Mouse (Mus musculus) CH12.LX (cell line): ENCODE results near the gene Olfr448. TPM values are rescaled to one million over a fixed set of nuclear protein-coding genes. Genes with fewer than 3 reads are reported as not detected.

Source experiments
- DNase-seq: peaks from one replicate; pipeline ENCODE4 v3.0.0-alpha.2; 2013; ENCODE audit errors: extremely low read depth
- H3K27ac ChIP-seq: 2 replicates; pipeline ENCODE4 v1.5.1; 2012; ENCODE audit warnings: low read depth, mild to moderate bottlenecking, control low read depth, moderate library complexity; ENCODE audit not compliant: insufficient read depth
- H3K27me3 ChIP-seq: replicated peaks from 2 replicates; pipeline ENCODE3; 2012; ENCODE audit warnings: inconsistent platforms
- H3K36me3 ChIP-seq, 2 experiments: replicated peaks in 1 of 2; 2 replicates each; pipeline versions ENCODE3 to v1.6.1; 2012; ENCODE audit warnings: inconsistent platforms in 1 of 2, low read length in 1 of 2, mild to moderate bottlenecking in 1 of 2, mixed read lengths in 1 of 2, moderate library complexity in 1 of 2; ENCODE audit not compliant: control insufficient read depth in 1 of 2, insufficient read depth in 1 of 2
- H3K4me1 ChIP-seq, 2 experiments: 2 replicates each; pipeline ENCODE4 v1.6.1; 2012; ENCODE audit warnings: inconsistent platforms in 1 of 2, moderate library complexity in 1 of 2; ENCODE audit not compliant: insufficient read depth in 2 of 2, control insufficient read depth in 1 of 2
- H3K4me2 ChIP-seq: 2 replicates; pipeline ENCODE4 v1.6.1; 2012; ENCODE audit warnings: low read depth, mild to moderate bottlenecking, control low read depth; ENCODE audit not compliant: poor library complexity, insufficient read depth, severe bottlenecking
- H3K4me3 ChIP-seq, 3 experiments: fragments of 150-350 bp in 1 of 3; sonication (generic) in 1 of 3; replicated peaks in 1 of 3; 2 replicates each; pipeline versions ENCODE3 to v1.5.1; 2011 to 2012; ENCODE audit warnings: low read depth in 2 of 3, low read length in 2 of 3, mild to moderate bottlenecking in 2 of 3, moderate library complexity in 2 of 3, control low read depth in 1 of 3, improper control_type of control experiment in 1 of 3, inconsistent platforms in 1 of 3, mixed read lengths in 1 of 3; ENCODE audit not compliant: poor library complexity in 1 of 3
- H3K79me2 ChIP-seq: replicated peaks from 2 replicates; pipeline ENCODE4 v1.6.1; 2012; ENCODE audit warnings: mild to moderate bottlenecking, moderate library complexity; ENCODE audit not compliant: control insufficient read depth, poor library complexity, insufficient read depth, severe bottlenecking; ENCODE audit errors: extremely low read depth
- H3K9ac ChIP-seq: 2 replicates; pipeline ENCODE4 v1.6.1; 2012; ENCODE audit warnings: low read depth, mild to moderate bottlenecking, control low read depth, moderate library complexity; ENCODE audit not compliant: insufficient read depth
- H3K9me3 ChIP-seq: replicated peaks from 2 replicates; pipeline ENCODE3; 2012; ENCODE audit warnings: low read length, inconsistent platforms, mixed read lengths
- BHLHE40 ChIP-seq: IDR thresholded peaks from 2 replicates; pipeline ENCODE4 v1.6.1; 2011; ENCODE audit warnings: mild to moderate bottlenecking, low read depth, low read length, improper control_type of control experiment
- CHD1 ChIP-seq: IDR thresholded peaks from 2 replicates; pipeline ENCODE4 v1.6.1; 2012; ENCODE audit warnings: low read depth, low read length, improper control_type of control experiment, inconsistent platforms
- CTCF ChIP-seq, 2 experiments: IDR thresholded peaks in 1 of 2; conservative IDR thresholded peaks in 1 of 2; 2 replicates each; pipeline ENCODE4 v1.5.1; 2011 to 2012; ENCODE audit warnings: low read depth in 2 of 2, low read length in 2 of 2, improper control_type of control experiment in 1 of 2, inconsistent platforms in 1 of 2, mild to moderate bottlenecking in 1 of 2, moderate library complexity in 1 of 2
- E2F4 ChIP-seq: IDR thresholded peaks from 2 replicates; pipeline ENCODE4 v1.6.1; 2011; ENCODE audit warnings: low read depth, low read length, improper control_type of control experiment; ENCODE audit not compliant: insufficient replicate concordance
- ELF1 ChIP-seq: IDR thresholded peaks from 2 replicates; pipeline ENCODE4 v1.6.1; 2014; ENCODE audit warnings: low read depth, mild to moderate bottlenecking, inconsistent platforms, low read length, improper control_type of control experiment
- EP300 ChIP-seq: IDR thresholded peaks from 2 replicates; pipeline ENCODE4 v1.6.1; 2011; ENCODE audit warnings: low read length, improper control_type of control experiment
- ETS1 ChIP-seq: conservative IDR thresholded peaks from 2 replicates; pipeline ENCODE4 v1.6.1; 2012; ENCODE audit warnings: low read depth, mild to moderate bottlenecking, inconsistent platforms, low read length, improper control_type of control experiment, moderate library complexity
- GABPA ChIP-seq: IDR thresholded peaks from 2 replicates; pipeline ENCODE4 v1.6.1; 2012; ENCODE audit warnings: low read depth, low read length, improper control_type of control experiment, inconsistent platforms; ENCODE audit not compliant: insufficient replicate concordance
- HCFC1 ChIP-seq: IDR thresholded peaks from 2 replicates; pipeline ENCODE4 v1.6.1; 2012; ENCODE audit warnings: low read depth, mild to moderate bottlenecking, inconsistent platforms, low read length, improper control_type of control experiment
- IRF4 ChIP-seq: IDR thresholded peaks from 2 replicates; pipeline ENCODE4 v1.6.1; 2014; ENCODE audit warnings: low read depth, mild to moderate bottlenecking, inconsistent platforms, low read length, improper control_type of control experiment
- JUN ChIP-seq: IDR thresholded peaks from 2 replicates; pipeline ENCODE4 v1.6.1; 2011; ENCODE audit warnings: low read depth, mild to moderate bottlenecking, low read length, improper control_type of control experiment, moderate library complexity; ENCODE audit not compliant: insufficient read depth
- JUND ChIP-seq: conservative IDR thresholded peaks from 2 replicates; pipeline ENCODE4 v1.6.1; 2011; ENCODE audit warnings: low read depth, low read length, improper control_type of control experiment
- KAT2A ChIP-seq: IDR thresholded peaks from 2 replicates; pipeline ENCODE4 v1.6.1; 2012; ENCODE audit warnings: low read length, improper control_type of control experiment, inconsistent platforms; ENCODE audit not compliant: insufficient replicate concordance
- MAFK ChIP-seq: IDR thresholded peaks from 2 replicates; pipeline ENCODE4 v1.6.1; 2011; ENCODE audit warnings: low read length, improper control_type of control experiment; ENCODE audit not compliant: insufficient replicate concordance
- MAZ ChIP-seq: IDR thresholded peaks from 2 replicates; pipeline ENCODE4 v1.6.1; 2012; ENCODE audit warnings: low read depth, mild to moderate bottlenecking, inconsistent platforms, low read length, improper control_type of control experiment, moderate library complexity
- MEF2A ChIP-seq: IDR thresholded peaks from 2 replicates; pipeline ENCODE4 v1.6.1; 2014; ENCODE audit warnings: low read depth, mild to moderate bottlenecking, inconsistent platforms, low read length, improper control_type of control experiment, borderline replicate concordance
- MXI1 ChIP-seq: IDR thresholded peaks from 2 replicates; pipeline ENCODE4 v1.6.1; 2011; ENCODE audit warnings: mild to moderate bottlenecking, low read depth, low read length, improper control_type of control experiment
- MYC ChIP-seq: IDR thresholded peaks from 2 replicates; pipeline ENCODE4 v1.6.1; 2011; ENCODE audit warnings: low read depth, mild to moderate bottlenecking, improper control_type of control experiment, low read length
- NELFE ChIP-seq: IDR thresholded peaks from 2 replicates; pipeline ENCODE4 v1.6.1; 2011; ENCODE audit warnings: low read depth, low read length, improper control_type of control experiment
- RAD21 ChIP-seq: IDR thresholded peaks from 2 replicates; pipeline ENCODE4 v1.6.1; 2011; ENCODE audit warnings: low read depth, mild to moderate bottlenecking, low read length, improper control_type of control experiment, moderate library complexity
- SIN3A ChIP-seq: IDR thresholded peaks from 2 replicates; pipeline ENCODE4 v1.6.1; 2012; ENCODE audit warnings: low read length, improper control_type of control experiment, inconsistent platforms
- SMC3 ChIP-seq: IDR thresholded peaks from 2 replicates; pipeline ENCODE4 v1.6.1; 2011; ENCODE audit warnings: low read depth, low read length, improper control_type of control experiment
- TCF12 ChIP-seq: IDR thresholded peaks from 2 replicates; pipeline ENCODE4 v1.6.1; 2014; ENCODE audit warnings: low read depth, mild to moderate bottlenecking, inconsistent platforms, low read length, improper control_type of control experiment
- UBTF ChIP-seq: IDR thresholded peaks from 2 replicates; pipeline ENCODE4 v1.6.1; 2012; ENCODE audit warnings: low read depth, mild to moderate bottlenecking, inconsistent platforms, low read length, improper control_type of control experiment, moderate library complexity
- USF1 ChIP-seq: IDR thresholded peaks from 2 replicates; pipeline ENCODE4 v1.6.1; 2014; ENCODE audit warnings: low read depth, mild to moderate bottlenecking, inconsistent platforms, low read length, improper control_type of control experiment
- USF2 ChIP-seq: conservative IDR thresholded peaks from 2 replicates; pipeline ENCODE4 v1.6.1; 2011; ENCODE audit warnings: low read depth, low read length, improper control_type of control experiment
- ZC3H11A ChIP-seq: IDR thresholded peaks from 2 replicates; pipeline ENCODE4 v1.6.1; 2012; ENCODE audit warnings: low read depth, mild to moderate bottlenecking, inconsistent platforms, low read length, improper control_type of control experiment
- ZKSCAN1 ChIP-seq: IDR thresholded peaks from 2 replicates; pipeline ENCODE4 v1.6.1; 2012; ENCODE audit warnings: low read depth, inconsistent platforms, low read length, improper control_type of control experiment, borderline replicate concordance
- ZMIZ1 ChIP-seq: IDR thresholded peaks from 2 replicates; pipeline ENCODE4 v1.6.1; 2012; ENCODE audit warnings: low read depth, mild to moderate bottlenecking, inconsistent platforms, low read length, improper control_type of control experiment
- ZNF384 ChIP-seq: IDR thresholded peaks from 2 replicates; pipeline ENCODE4 v1.6.1; 2012; ENCODE audit warnings: low read depth, low read length, improper control_type of control experiment, inconsistent platforms
- dilution Hi-C: fragments of 300-500 bp; cut with MboI; formaldehyde crosslinking; loops from 2 replicates; pipeline ENCODE4 v1.14.3; 2020; ENCODE audit warnings: low sequenced_read_pairs; ENCODE audit not compliant: extremely low pct_unique_long_range_greater_than_20kb, extremely low pct_ligation_motif_present
- in situ Hi-C: fragments of 300-500 bp; cut with MboI; formaldehyde crosslinking; loops from 3 replicates; pipeline ENCODE4 v1.14.3; 2019; ENCODE audit warnings: low sequenced_read_pairs, low pct_ligation_motif_present, low pct_unique_long_range_greater_than_20kb, mixed read lengths
- polyA plus RNA-seq: library from polyadenylated mRNA; unstranded; fragments of >175 nt; gene quantifications from 2 replicates; pipeline ENCODE4 v1.2.1, GENCODE M21; 2012; ENCODE audit warnings: low read depth; ENCODE audit not compliant: insufficient read length
- total RNA-seq, 2 experiments: library from RNA; depleted of rRNA; stranded (reverse); fragments of 300-350 nt in 1 of 2; fragments of >200 nt in 1 of 2; gene quantifications; 2 replicates each; pipeline ENCODE4 v1.2.3; 2012 to 2014

Olfr448 gene
- total RNA-seq (2012; rRNA removed) = not detected in 2 replicates
- not detected in 2 replicates for total RNA-seq (2014; rRNA removed)
- not detected in 2 replicates for polyA plus RNA-seq

GRCm38 (mm10) chr6:42890141-42890540 is at the start of gene Olfr448:
Olfr448 (plus strand) TSS chr6:42890441.
- in situ Hi-C loops = no loop called here
- no peaks in the 10 kb centered on the region for H3K9me3 ChIP-seq
- TF ChIP-seq KAT2A (no peak), GABPA (no peak), MEF2A (no peak), ZNF384 (no peak), ZMIZ1 (no peak), NELFE (no peak), E2F4 (no peak), ETS1 (no peak), USF2 (no peak), SMC3 (no peak), JUND (no peak), BHLHE40 (no peak), TCF12 (no peak), HCFC1 (no peak), MXI1 (no peak), ZKSCAN1 (no peak), RAD21 (no peak), CTCF (conservative IDR thresholded peaks at IDR 0.05 in 1 of 2, IDR thresholded peaks at IDR 0.05 in 1 of 2; ENCODE audit: low read depth in 2 of 2, low read length in 2 of 2) (no peak), JUN (no peak), UBTF (no peak)
- dilution Hi-C loops = no loop called here
- H3K27me3 ChIP-seq = no peaks in the 10 kb centered on the region
- H3K36me3 ChIP-seq = no peaks in the 10 kb centered on the region
- H3K4me3 ChIP-seq = no peak within 1 kb of the TSS
- no peak within 1 kb of the TSS for H3K9ac ChIP-seq
- no peak for DNase-seq
- H3K4me1 ChIP-seq = no peaks in the 10 kb centered on the region
- H3K79me2 ChIP-seq = no peaks in the 10 kb centered on the region
- no peak within 1 kb of the TSS for H3K27ac ChIP-seq
- no peak within 1 kb of the TSS for H3K4me2 ChIP-seq

GRCm38 (mm10) chr6:42860222-42860819 is 29.9 kb upstream of the Olfr448 start:
- Histone ChIP-seq H3K9ac (no peak overlapping the region), H3K4me2 (no peak overlapping the region), H3K27me3 (no peaks in the 10 kb centered on the region), H3K27ac (no peak overlapping the region), H3K36me3 (no peaks in the 10 kb centered on the region), H3K79me2 (no peaks in the 10 kb centered on the region), H3K4me1 (no peaks in the 10 kb centered on the region), H3K4me3 (no peak overlapping the region), H3K9me3 (no peaks in the 10 kb centered on the region)
- in situ Hi-C loops (no loop called here), dilution Hi-C loops (no loop called here)
- peak; percentile 66 for DNase-seq
- TF ChIP-seq CTCF (conservative IDR thresholded peaks at IDR 0.05 in 1 of 2, IDR thresholded peaks at IDR 0.05 in 1 of 2; ENCODE audit: low read depth in 2 of 2, low read length in 2 of 2) = peak; percentile 49 to 70; a peak in 3 of 4 replicates
- no peak for TF ChIP-seq MEF2A
- no peak for TF ChIP-seq ETS1
- no peak for TF ChIP-seq MAFK
- no peak for TF ChIP-seq ZC3H11A
- TF ChIP-seq USF1 = no peak
- peak; percentile 66 for TF ChIP-seq RAD21
- TF ChIP-seq MAZ = no peak
- no peak for TF ChIP-seq HCFC1
- no peak for TF ChIP-seq CHD1
- TF ChIP-seq ELF1 = no peak
- TF ChIP-seq MXI1 = no peak
- no peak for TF ChIP-seq ZMIZ1
- no peak for TF ChIP-seq USF2
- TF ChIP-seq JUN = no peak
- TF ChIP-seq ZKSCAN1 = no peak
- TF ChIP-seq MYC = no peak
- TF ChIP-seq SIN3A = no peak
- TF ChIP-seq IRF4 = no peak
- TF ChIP-seq NELFE = no peak
- TF ChIP-seq EP300 = no peak
- no peak for TF ChIP-seq BHLHE40
